Mouse (Mus musculus) mouse trophoblast stem cell (cell line): ENCODE results near the gene Homer2.

Experiments
- in situ Hi-C, 2 experiments: fragments of 300-500 bp; cut with MseI, MboI; formaldehyde crosslinking; loops; 2 replicates in 1 of 2; 3 replicates in 1 of 2; pipeline ENCODE4 v1.15.1; 2025

Gene Homer2

DNA sequence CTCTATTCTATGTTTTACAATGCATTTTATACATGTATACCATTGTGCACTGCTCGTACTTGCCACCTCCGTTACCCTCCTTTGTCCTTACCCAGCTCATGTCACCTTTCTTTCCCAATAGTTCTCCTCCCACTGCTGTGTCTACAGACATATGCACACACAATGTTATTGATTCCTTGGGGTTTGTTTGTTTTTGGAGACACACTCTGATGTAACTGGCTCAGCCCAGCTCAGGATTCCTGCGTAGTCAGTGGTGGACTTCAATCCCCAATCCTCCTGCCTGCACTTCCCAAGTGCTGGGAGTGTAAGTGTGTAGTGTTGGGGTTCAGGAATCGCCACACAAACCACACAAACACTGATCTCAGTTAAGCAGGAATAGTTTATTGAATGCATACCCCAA lies 120.1 kb downstream of the Homer2 start:
- in situ Hi-C loops: no loop called here

GRCm38 (mm10) chr7:81585326-81585725 lies 122.0 kb downstream of the Homer2 start:
- in situ Hi-C loops: no loop called here

- in situ Hi-C loops: no loop called here
These were observed 123.8 kb downstream of the Homer2 start for GRCm38 (mm10) chr7:81583512-81583911.

GRCm38 (mm10) chr7:81579312-81579711 lies 128.0 kb downstream of the Homer2 start:
- in situ Hi-C loops: no loop called here

DNA sequence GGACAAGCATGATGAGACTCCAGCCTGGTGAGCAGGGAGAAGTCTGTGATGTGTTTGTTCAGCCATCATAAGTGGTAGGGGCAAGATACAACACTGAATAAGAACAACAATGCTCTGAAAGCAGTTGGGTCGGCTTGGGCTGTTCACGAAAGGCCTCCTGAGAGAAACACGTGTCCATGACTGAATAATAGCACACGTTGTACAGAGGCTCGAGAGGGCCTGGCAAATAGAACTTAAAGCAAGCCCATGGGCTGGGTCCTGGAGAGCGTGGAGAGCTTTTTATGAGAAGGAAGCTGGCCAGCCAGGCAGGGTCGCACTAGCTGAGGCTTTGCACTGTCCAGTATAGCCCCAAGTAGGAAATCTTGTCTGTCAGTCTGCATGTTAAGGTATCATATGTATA lies 128.9 kb downstream of the Homer2 start:
- in situ Hi-C loops: no loop called here

DNA sequence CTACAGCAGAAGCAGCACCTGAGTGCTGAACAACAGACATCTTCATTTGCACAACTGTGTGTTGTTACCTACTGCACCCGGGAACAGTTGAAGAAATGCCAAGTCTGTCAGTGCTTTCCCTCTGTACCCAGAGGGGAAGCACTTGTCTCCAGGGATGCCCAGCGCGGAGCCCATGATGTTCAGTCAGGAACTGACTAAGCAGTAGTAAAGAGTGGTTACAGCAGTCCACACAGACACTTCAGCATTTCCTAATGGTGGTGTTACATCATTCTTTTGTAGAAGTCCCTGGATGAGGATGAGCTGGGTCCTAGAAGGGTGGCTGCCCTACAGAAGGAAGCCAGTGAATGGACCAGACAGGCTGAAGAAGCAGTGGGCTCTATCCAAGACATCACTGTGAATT lies 129.5 kb downstream of the Homer2 start:
- in situ Hi-C loops: no loop called here

GRCm38 (mm10) chr7:81575606-81576005 lies 131.7 kb downstream of the Homer2 start:
- in situ Hi-C loops: no loop called here

DNA sequence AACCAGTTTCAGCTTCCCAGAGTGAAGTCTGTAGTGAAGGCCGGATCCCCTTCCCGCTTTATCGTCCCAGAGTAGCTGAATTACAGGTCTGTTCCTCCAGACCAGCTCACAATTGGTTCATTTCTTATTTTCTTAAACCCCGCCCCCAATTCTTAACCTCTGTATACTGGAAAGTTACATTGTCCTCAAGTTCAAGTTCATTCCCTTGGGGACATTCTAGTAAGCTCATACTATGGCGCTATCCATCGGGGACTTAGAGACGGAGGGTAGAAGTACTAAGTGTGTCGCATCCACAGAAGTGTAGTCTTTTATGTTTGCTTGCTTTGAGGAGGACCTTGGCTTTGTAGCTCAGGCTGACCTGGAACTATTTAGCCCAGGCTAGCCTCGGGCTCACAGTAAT lies 133.5 kb downstream of the Homer2 start:
- in situ Hi-C loops: no loop called here

DNA sequence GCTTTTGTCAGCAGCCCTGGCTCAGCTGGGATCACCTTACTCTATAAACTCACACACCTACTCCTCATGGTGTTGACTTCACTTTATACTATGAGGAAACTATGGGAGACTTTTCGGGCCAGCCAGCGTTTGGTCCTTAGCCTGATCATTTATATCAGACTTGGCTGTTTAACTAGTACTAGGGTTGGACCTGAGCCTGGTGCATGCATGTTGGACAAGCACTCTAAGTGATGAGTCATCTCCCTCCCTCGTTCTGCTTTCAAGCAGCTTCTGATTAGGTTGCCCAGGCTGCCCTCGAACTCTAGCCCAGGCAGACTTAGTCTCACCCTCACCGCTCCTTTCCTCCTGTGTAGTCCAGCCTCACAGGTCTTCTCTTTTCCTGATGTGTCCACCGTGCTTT lies 133.9 kb downstream of the Homer2 start:
- in situ Hi-C loops: no loop called here

- in situ Hi-C loops: no loop called here
These were observed 134.6 kb downstream of the Homer2 start for GRCm38 (mm10) chr7:81572610-81573268.

DNA sequence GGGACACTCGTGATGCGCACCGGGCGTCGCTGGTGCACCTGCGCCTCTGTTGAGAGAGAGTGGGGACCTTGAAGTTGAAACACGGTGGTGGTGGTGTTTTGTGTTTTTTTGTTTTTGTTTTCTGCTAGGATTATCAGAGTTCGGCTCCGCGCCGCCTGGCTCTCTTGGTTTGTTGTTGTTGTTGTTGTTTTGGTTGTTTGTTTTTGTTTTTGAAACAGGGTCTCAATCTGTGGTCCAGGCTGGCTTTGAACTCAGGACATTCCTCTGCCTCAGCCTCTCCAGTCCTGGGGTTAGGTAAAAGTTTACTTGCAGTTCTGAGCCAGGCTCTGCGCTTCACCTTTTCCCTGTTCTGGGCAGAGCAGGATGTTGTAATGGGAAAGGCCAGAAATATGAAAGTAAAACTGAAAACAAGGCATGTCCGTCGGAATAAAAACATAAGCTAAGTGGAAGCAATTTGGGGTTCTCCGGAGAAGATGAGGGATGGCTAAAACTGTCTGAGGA lies 135.3 kb downstream of the Homer2 start:
- in situ Hi-C loops: no loop called here

GRCm38 (mm10) chr7:81571108-81571940 lies 136.0 kb downstream of the Homer2 start, which contains the start of gene Whamm:
TSS of gene Whamm (plus strand) at chr7:81571266.
- in situ Hi-C loops: no loop called here

GRCm38 (mm10) chr7:81570752-81571107 lies 136.6 kb downstream of the Homer2 start:
- in situ Hi-C loops: no loop called here

GRCm38 (mm10) chr7:81570271-81570670 lies 137.1 kb downstream of the Homer2 start:
- in situ Hi-C loops: no loop called here

DNA sequence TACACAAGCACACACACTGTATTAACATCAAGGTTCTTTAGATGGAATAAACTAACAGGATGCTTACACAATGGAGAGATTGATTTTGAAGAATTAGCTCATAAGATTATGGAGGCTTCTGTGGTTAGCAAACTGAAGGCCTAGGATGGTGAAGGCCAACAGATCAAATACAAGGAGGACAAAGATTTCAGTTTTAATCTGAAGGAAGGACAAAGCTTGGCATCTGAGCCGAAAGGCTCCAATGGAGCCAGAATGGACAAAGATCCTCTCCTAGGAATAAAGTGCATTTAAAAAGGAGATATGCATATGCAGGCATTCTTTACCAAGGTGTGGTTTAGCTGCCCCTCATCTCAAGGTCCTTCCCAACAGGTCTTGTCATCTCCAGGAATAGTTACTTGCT lies 137.5 kb downstream of the Homer2 start:
- in situ Hi-C loops: no loop called here

- in situ Hi-C loops: no loop called here
These were observed 139.9 kb downstream of the Homer2 start for GRCm38 (mm10) chr7:81567396-81567795.

- in situ Hi-C loops: no loop called here
These were observed 140.4 kb downstream of the Homer2 start, which contains the start of gene Fsd2 for GRCm38 (mm10) chr7:81566892-81567291. TSS of gene Fsd2 (minus strand) at chr7:81566944.

DNA sequence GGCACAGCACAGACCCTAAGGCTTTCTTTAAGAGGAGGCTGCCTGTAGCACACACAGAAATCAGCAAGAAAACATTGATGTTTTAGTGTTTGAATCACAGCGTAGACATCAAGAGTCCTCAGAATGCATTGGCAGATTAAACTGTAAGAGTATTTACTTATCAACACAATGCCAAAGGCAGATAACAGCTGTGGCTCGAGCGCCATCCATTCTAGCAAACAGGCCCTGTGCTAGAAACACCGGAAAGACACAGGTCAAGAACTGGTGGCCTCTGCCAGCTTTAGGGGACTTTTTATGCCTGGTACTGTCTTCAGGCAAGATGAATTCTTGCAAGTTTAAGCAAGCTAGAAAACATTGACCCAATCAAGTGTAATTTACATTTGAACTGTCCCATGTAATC lies 141.0 kb downstream of the Homer2 start:
- in situ Hi-C loops: no loop called here

DNA sequence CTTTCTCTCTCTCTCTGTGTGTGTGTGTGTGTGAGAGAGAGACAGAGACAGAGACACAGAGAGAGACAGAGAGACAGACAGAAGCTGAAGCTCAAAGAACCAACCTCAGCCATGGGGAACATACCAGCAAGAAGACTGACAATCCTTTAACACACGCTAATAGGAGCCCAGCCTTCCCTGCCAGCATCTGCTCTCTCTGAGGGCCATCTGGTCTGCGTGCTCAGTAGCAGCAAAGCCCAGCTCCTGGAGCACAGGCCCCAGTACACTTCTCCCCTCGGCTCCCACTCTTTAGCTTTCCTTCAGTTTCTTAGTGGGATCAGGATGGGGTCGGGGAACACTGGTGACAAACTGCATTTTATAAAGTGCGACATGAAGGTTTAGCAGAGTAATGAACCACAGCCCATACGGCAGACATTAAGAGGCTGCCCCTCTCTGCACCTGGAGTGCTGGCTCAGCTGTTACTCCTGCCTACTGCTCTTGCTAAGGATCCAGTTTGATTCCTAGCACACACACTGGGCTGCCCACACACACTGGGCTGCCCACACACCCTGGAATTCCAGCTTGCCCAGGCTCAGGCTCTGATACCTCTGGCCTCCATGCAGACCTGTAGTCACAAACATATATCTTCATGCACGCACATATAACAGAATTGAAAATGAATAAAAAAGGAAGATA lies 141.8 kb downstream of the Homer2 start:
- in situ Hi-C loops: no loop called here

DNA sequence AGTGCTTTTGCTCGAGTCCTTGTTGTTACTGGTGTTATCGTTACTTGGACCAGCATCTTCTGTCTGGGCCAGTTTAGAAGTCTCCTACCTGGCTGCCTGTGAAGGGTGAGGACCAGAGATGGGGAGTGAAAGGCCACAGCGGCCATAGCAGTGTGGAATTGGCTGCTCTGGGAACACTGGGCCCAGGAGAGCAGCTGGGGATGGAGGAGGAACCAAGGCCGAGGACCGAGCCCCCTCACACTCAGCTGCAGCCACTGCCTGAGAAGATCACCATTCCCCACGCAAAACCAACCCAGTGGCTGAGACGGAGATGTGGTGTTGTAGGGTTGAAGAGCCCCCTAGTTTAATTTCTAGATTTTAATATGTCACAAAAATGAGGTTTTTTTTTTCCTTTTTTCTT lies 142.6 kb downstream of the Homer2 start:
- in situ Hi-C loops: no loop called here

GRCm38 (mm10) chr7:81563506-81564015 lies 143.8 kb downstream of the Homer2 start:
- in situ Hi-C loops: no loop called here

GRCm38 (mm10) chr7:81561211-81561610 lies 146.1 kb downstream of the Homer2 start:
- in situ Hi-C loops: no loop called here
